Mouse (Mus musculus): ENCODE results near the gene Pagr1a. TPM values are rescaled to one million over a fixed set of nuclear protein-coding genes. Genes with fewer than 3 reads are reported as not detected.
A peak's percentile ranks its signal among the peaks of the same experiment; 100 is the strongest.

Gene Pagr1a
- polyA plus RNA-seq, 1 experiment, result not detected

DNA sequence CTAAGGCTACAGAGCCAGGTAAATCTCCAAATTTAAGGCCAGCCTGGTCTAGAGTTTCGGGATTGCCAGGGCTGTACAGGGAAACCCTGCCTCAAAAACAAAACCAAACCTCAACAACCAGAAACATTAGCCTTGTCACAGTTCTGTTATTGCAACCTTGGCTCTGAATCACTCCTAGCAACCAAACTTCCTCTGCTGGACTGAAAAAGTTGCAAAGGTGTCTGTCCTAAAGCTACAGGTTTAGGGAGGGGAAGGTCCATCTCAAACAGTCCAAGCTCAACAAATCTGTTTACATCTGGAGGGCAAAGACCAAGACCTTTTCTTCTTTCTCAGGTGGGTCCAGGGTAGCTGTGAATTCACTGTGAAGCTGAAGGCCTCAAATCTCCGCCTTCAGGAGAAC is 6.1 kb downstream of the Pagr1a start:
- H3K4me3 ChIP-seq (ENCODE audit: insufficient read depth, low read depth, low read length), result no peak overlapping the region
- whole genome bisulfite sequencing, result 96% methylated on average over 2 of the region's 2 CpGs
- no peak overlapping the region for H3K27ac ChIP-seq (ENCODE audit: insufficient read depth, low read depth, low read length)
- TF ChIP-seq POLR2A (IDR thresholded peaks at IDR 0.05; ENCODE audit: insufficient read depth, low read depth, low read length), result no peak
- TF ChIP-seq CTCF (IDR thresholded peaks at IDR 0.05; ENCODE audit: insufficient read depth, low read depth, low read length), result no peak
- H3K4me1 ChIP-seq (ENCODE audit: control insufficient read depth, insufficient read depth, low read length), result peaks cover 36% of the 10 kb centered on the region

DNA sequence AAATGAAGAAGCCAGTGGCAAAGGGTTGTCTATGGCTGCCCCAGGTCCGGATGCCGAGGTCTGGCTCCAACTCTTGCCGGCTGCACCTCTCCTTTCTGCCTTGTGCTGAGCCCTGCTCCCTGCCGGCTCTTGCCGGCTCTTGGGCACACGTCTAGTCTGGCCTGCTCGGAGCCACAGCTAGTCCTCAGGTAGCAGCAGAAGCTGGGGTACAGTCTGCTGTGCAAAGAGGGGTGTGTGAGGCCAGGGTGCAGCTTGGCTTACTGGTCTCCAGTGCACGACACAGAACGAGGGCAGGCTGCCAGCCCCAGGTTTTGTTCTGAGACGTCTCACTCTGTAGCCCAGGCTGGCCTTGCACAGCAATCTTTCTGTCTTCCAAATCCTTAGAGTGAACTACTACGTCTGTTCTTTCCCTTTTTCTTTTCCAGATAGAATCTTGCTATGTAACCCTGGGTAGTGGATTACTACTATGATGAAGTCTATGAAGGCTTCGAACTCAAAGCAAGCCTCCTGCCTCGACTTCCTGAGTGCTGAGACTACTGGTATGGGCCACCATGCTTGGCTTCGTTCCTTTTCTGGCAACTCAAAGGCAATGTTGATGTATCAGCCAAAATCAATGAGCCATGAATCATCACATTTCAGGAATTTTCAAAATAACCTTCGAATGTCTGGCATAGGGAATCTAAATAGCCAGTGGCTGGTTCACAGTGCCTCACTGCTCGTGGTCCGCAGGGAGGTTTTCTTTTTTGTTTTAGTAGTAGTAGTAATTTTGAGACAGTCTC is 7.7 kb downstream of the Pagr1a start:
- peaks cover 22% of the 10 kb centered on the region for H3K4me1 ChIP-seq (ENCODE audit: control insufficient read depth, insufficient read depth, low read length)
- 82% methylated on average over 17 of the region's 17 CpGs for WGBS
- no peak overlapping the region for H3K4me3 ChIP-seq (ENCODE audit: insufficient read depth, low read depth, low read length)
- no peak overlapping the region for H3K27ac ChIP-seq (ENCODE audit: insufficient read depth, low read depth, low read length)
- TF ChIP-seq POLR2A (IDR thresholded peaks at IDR 0.05; ENCODE audit: insufficient read depth, low read depth, low read length), result no peak
- no peak for TF ChIP-seq CTCF (IDR thresholded peaks at IDR 0.05; ENCODE audit: insufficient read depth, low read depth, low read length)

DNA sequence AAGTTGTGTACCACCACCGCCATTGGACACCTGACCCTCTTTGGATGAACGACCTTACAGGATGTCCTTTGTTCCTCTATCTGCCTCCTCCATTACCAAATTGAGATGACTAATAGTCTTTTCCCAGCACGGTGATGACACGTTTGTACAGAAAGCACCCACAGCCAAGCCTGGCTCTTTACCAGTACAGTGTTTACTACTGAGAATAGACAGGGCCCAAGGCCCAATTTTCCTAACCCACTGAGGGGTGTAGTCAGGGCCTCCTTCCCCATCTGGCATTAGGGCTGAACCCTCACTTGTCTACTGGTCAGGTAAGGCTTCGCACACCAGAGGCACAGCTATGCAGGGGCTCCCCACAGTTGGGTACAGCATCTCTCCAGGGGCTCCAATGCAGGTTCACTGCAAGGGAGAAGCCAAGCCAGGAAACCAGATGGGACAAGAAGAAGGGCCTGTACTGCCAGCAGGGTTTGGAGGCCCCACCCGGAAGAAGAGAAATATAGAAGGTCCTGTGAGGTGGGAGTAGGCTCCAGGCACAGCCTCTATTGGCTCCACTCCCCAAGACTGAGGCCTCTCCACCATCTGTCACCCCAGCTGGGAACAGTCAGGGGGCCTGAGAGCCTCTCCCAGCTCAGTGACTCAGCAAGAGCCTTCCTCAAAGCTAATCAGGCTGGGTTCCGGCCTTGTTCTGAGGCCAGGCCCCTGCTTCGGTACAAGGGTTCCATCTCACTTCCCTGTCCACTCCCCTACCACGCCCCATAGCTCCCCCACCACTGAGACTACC is 8.7 kb downstream of the Pagr1a start:
- Histone ChIP-seq H3K4me3 (ENCODE audit: insufficient read depth, low read depth, low read length) (no peak overlapping the region), H3K27ac (ENCODE audit: insufficient read depth, low read depth, low read length) (peak overlapping the region; percentile 89), H3K4me1 (ENCODE audit: control insufficient read depth, insufficient read depth, low read length) (peaks cover 13% of the 10 kb centered on the region)
- TF ChIP-seq POLR2A (IDR thresholded peaks at IDR 0.05; ENCODE audit: insufficient read depth, low read depth, low read length), result no peak
- TF ChIP-seq CTCF (IDR thresholded peaks at IDR 0.05; ENCODE audit: insufficient read depth, low read depth, low read length), result no peak
- 49% methylated on average over 9 of the region's 9 CpGs for WGBS

DNA sequence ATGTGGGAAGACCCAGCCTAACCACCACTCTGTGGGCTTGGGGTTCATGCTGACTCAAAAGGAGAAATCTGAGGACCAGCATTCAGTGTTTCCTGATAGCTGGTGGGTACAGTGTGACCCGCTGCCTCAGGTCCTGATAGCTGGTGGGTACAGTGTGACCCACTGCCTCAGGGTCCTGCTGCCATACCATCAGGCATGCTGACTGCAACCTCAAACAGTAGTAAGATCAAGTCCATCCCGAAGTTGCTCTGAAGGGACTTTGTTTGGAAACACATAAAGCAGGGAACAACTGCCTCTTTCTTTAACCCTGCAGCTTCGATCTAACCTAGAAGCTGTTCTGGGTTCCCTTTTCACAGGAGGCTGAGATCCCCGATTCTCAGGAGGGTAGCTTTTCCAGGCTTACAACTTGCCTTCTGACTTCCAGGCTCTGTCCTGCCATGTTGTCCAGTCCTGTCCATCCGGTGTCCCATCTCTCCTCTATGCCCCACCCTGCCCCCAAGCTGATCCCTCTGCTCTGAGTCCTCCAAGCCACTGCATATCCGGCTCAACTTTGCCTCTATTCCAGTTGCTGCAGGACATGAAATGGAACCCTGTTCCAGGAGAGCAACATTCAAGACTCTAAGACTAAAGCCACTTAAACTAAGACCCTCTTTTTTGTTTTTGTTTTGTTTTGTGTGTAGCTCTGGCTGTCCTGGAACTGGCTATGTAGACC is 9.7 kb downstream of the Pagr1a start:
- Histone ChIP-seq H3K27ac (ENCODE audit: insufficient read depth, low read depth, low read length) (no peak overlapping the region), H3K4me1 (ENCODE audit: control insufficient read depth, insufficient read depth, low read length) (peaks cover 10% of the 10 kb centered on the region), H3K4me3 (ENCODE audit: insufficient read depth, low read depth, low read length) (no peak overlapping the region)
- TF ChIP-seq POLR2A (IDR thresholded peaks at IDR 0.05; ENCODE audit: insufficient read depth, low read depth, low read length), result no peak
- TF ChIP-seq CTCF (IDR thresholded peaks at IDR 0.05; ENCODE audit: insufficient read depth, low read depth, low read length), result no peak
- WGBS, result 82% methylated on average over 6 of the region's 6 CpGs

DNA sequence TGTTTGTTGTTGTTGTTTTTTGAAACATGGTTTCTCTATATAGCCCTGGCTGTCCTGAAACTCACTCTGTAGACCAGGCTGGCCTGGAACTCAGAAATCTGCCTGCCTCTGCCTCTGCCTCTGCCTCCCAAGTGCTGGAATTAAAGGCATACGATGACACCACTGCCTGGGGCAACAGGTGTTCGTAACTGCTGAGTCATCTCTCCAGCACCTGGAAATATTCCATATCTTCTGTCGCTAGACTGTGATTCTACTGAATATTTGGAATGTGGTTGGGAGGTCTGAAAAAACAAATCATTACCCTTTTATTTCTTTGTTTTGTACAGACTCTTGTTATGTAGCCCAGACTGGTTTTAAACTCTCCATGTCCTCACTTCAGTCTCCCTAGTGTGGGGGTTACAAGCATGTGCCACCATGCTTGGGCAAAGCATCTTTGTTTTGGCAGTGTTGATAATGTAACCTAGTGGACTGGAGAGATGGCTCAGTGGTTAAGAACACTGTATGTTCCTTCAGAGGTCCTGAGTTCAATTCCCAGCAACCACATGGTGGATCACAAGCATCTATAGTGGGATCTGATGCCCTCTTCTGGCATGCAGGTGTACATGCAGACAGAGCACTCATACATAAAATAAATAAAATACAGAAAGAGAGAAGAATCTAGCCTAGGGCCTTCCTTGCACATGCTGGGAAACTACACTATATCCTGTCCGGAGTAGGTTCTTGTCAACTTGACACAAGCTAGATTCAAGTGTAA is 12.9 kb downstream of the Pagr1a start:
- WGBS, result 83% methylated on average over 4 of the region's 4 CpGs
- H3K4me3 ChIP-seq (ENCODE audit: insufficient read depth, low read depth, low read length), result no peak overlapping the region
- TF ChIP-seq CTCF (IDR thresholded peaks at IDR 0.05; ENCODE audit: insufficient read depth, low read depth, low read length) (no peak), POLR2A (IDR thresholded peaks at IDR 0.05; ENCODE audit: insufficient read depth, low read depth, low read length) (no peak)

DNA sequence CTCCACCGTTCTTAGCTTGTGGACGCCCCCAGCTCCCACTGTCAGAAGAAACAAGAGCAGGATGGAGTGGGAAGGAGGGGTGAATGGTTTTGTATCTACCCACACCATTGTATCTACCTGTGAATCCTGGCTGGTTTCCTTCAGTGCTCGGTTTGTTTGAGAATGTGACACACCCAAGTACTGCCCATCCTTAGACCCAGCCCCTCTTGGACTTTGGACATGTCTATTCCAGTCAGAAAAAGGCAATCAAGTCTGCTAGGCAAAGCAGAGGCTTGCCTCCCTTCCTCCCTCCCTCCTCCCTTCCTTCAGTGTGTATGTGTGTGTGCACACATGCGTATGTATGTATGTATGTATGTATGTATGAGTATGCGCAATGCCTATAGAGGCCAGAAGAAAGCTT is 13.5 kb downstream of the Pagr1a start:
- Histone ChIP-seq H3K4me1 (ENCODE audit: control insufficient read depth, insufficient read depth, low read length) (peaks cover 7% of the 10 kb centered on the region), H3K27ac (ENCODE audit: insufficient read depth, low read depth, low read length) (no peak overlapping the region), H3K4me3 (ENCODE audit: insufficient read depth, low read depth, low read length) (no peak overlapping the region)
- 87% methylated on average over 5 of the region's 5 CpGs for WGBS
- TF ChIP-seq CTCF (IDR thresholded peaks at IDR 0.05; ENCODE audit: insufficient read depth, low read depth, low read length) (no peak), POLR2A (IDR thresholded peaks at IDR 0.05; ENCODE audit: insufficient read depth, low read depth, low read length) (no peak)

More for the DNA sequence above, 12.9 kb downstream of the Pagr1a start:
- Histone ChIP-seq H3K27ac (ENCODE audit: insufficient read depth, low read depth, low read length) (no peak overlapping the region), H3K4me1 (ENCODE audit: control insufficient read depth, insufficient read depth, low read length) (peaks cover 10% of the 10 kb centered on the region)

DNA sequence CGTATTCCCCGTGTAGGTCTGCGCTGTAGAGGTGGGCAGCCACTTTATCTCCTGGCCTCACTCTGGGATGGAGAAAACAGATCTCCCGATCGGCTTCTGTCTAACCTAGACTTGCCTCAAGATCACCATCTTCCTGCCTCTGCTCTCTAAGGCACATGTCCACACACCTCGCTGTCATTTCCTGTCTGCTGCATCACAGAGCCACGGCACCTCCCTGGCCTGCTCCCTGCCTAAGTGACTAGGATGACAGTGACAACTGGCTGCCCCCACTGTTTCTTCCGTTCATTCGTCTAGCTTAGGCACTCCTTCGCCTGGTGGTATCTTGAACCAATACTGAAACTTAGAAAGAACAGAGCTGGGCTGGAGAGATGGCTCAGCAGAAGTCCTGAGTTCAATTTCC is 17.6 kb downstream of the Pagr1a start:
- Histone ChIP-seq H3K4me3 (ENCODE audit: insufficient read depth, low read depth, low read length) (no peak overlapping the region), H3K27ac (ENCODE audit: insufficient read depth, low read depth, low read length) (no peak overlapping the region), H3K4me1 (ENCODE audit: control insufficient read depth, insufficient read depth, low read length) (no peaks in the 10 kb centered on the region)
- whole genome bisulfite sequencing, result 89% methylated on average over 10 of the region's 10 CpGs
- TF ChIP-seq POLR2A (IDR thresholded peaks at IDR 0.05; ENCODE audit: insufficient read depth, low read depth, low read length), result no peak
- TF ChIP-seq CTCF (IDR thresholded peaks at IDR 0.05; ENCODE audit: insufficient read depth, low read depth, low read length), result no peak

GRCm38 (mm10) chr7:126996449-126996848 is 20.7 kb downstream of the Pagr1a start:
- Histone ChIP-seq H3K4me1 (ENCODE audit: control insufficient read depth, insufficient read depth, low read length) (no peaks in the 10 kb centered on the region), H3K4me3 (ENCODE audit: insufficient read depth, low read depth, low read length) (no peak overlapping the region), H3K27ac (ENCODE audit: insufficient read depth, low read depth, low read length) (no peak overlapping the region)
- WGBS, result 88% methylated on average over 4 of the region's 4 CpGs
- TF ChIP-seq POLR2A (IDR thresholded peaks at IDR 0.05; ENCODE audit: insufficient read depth, low read depth, low read length) (no peak), CTCF (IDR thresholded peaks at IDR 0.05; ENCODE audit: insufficient read depth, low read depth, low read length) (no peak)
